Comparison of ENCODE assay signal across 17 mouse cellular contexts in the genomic region with DNA sequence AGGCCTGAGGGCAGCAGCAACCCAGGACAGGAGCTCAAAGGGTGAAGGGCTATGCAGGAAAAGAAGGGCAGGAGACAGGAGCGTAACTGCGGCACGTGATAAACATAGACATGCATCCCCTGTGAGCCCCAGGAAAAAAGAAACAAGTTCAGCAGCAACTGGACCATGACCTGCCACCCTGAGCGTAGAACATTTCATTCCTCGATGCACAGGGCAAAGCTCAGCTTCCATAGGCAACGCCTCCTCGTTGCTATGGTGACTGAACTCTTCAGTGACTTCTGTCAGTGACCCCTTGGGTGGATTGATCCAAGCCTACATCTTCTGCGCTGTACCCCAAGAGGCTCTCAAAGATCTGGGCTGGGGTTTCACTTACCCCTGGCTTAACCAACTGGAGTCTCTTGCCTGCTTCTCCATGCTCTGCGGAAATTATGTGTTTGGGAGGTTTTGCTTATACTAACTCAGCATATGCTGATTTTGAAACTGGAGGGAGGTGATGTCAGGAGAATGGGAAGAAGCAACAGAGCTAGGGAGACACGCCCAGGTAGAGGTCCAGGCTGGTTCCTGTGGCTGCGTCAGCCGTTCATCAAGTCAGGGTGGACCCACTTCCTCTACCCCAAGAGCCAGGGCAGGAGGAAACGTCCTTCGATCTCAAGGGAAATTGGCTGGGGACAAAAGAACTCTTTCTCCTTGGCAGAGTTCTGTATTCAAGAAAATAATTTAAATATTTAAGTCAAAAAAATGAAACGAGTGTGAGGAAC. TPM values are rescaled to one million over a fixed set of nuclear protein-coding genes. Genes with fewer than 3 reads are reported as not detected.
A peak's percentile ranks its signal among the peaks of the same experiment; 100 is the strongest.
DNase-seq lines count a peak whose midpoint lies in the region; ATAC-seq lines count a peak whose summit lies in the region.
"Had no signal": no experiment of that assay in that cellular context is flagged by ENCODE, and none has a peak within 500 bp of the region (broad histone marks: within the 10 kb centered on the region; RNA-seq: fewer than 3 reads in every experiment).

No protein-coding gene starts in this region.

- ATAC-seq in hindbrain, embryonic 11.5 days (ENCODE audit: low FRiP score): no peak
- no peak for ATAC-seq in hindbrain, embryonic 14.5 days (ENCODE audit: low FRiP score)
- ATAC-seq in hematopoietic stem cell, adult 5-6 weeks (replicated peaks in 1 of 2; ENCODE audit: insufficient read depth in 1 of 2, low FRiP score in 2 of 2, low TSS enrichment in 1 of 2, low read depth in 1 of 2, poor library complexity in 2 of 2, severe bottlenecking in 2 of 2): peak; percentile 40; a peak in 2 of 4 replicates
- ATAC-seq in kidney, embryonic 15.5 days (replicated peaks; ENCODE audit: low FRiP score): peak; percentile 85
- ATAC-seq in liver, embryonic 16.5 days (ENCODE audit: low read depth): peak; percentile 82

- WGBS in hindbrain, embryonic 11.5 days: 61% methylated on average over 15 of the region's 15 CpGs
- 55% methylated on average over 15 of the region's 15 CpGs for WGBS in hindbrain, embryonic 14.5 days
- 49% methylated on average over 15 of the region's 15 CpGs for whole genome bisulfite sequencing in kidney, embryonic 15.5 days
- WGBS in liver, embryonic 16.5 days (ENCODE audit: insufficient replicate concordance): 44% methylated on average over 15 of the region's 15 CpGs

- no peak overlapping the region for H3K4me2 ChIP-seq in hindbrain, embryonic 11.5 days (replicated peaks; ENCODE audit: low read depth, low read length)
- H3K4me2 ChIP-seq in hindbrain, embryonic 14.5 days (replicated peaks): no peak overlapping the region
- H3K4me2 ChIP-seq in kidney, embryonic 15.5 days: peak overlapping the region; percentile 1; the same call in 1 of the 2 replicates
- no peak overlapping the region; the same call in 1 of the 2 replicates for H3K4me2 ChIP-seq in liver, embryonic 16.5 days (ENCODE audit: low read depth, low read length)
- H3K4me2 ChIP-seq: heart, embryonic 11.5 days; hindbrain, embryonic 12.5 days; limb, embryonic 12.5 days had no signal

- no peaks in the 10 kb centered on the region for H3K36me3 ChIP-seq in hindbrain, embryonic 11.5 days (ENCODE audit: control insufficient read depth, insufficient read depth, low read length)
- no peaks in the 10 kb centered on the region for H3K36me3 ChIP-seq in hindbrain, embryonic 14.5 days (replicated peaks; ENCODE audit: control insufficient read depth, insufficient read depth)
- H3K36me3 ChIP-seq in kidney, embryonic 15.5 days: no peaks in the 10 kb centered on the region
- H3K36me3 ChIP-seq in liver, embryonic 16.5 days (ENCODE audit: control insufficient read depth, insufficient read depth): no peaks in the 10 kb centered on the region
- H3K36me3 ChIP-seq: embryonic facial prominence, embryonic 10.5 days; hindbrain, embryonic 12.5 days; limb, embryonic 12.5 days had no signal

- H3K4me1 ChIP-seq in hindbrain, embryonic 11.5 days (replicated peaks; ENCODE audit: control insufficient read depth, insufficient read depth, low read length): no peaks in the 10 kb centered on the region
- no peaks in the 10 kb centered on the region; the same call in 1 of the 2 replicates for H3K4me1 ChIP-seq in hindbrain, embryonic 14.5 days (replicated peaks; ENCODE audit: control insufficient read depth, insufficient read depth, low read length)
- H3K4me1 ChIP-seq in kidney, embryonic 15.5 days: peaks cover 36% of the 10 kb centered on the region
- peaks cover 5% of the 10 kb centered on the region for H3K4me1 ChIP-seq in liver, embryonic 16.5 days (ENCODE audit: control insufficient read depth, low read depth, low read length)

- H3K9ac ChIP-seq in hindbrain, embryonic 11.5 days (ENCODE audit: low read depth, low read length): no peak overlapping the region
- H3K9ac ChIP-seq in hindbrain, embryonic 14.5 days: no peak overlapping the region
- no peak overlapping the region for H3K9ac ChIP-seq in kidney, embryonic 15.5 days
- H3K9ac ChIP-seq in liver, embryonic 16.5 days (ENCODE audit: low read depth, low read length): no peak overlapping the region
- H3K9ac ChIP-seq: hindbrain, embryonic 12.5 days; limb, embryonic 12.5 days had no signal

- no peak overlapping the region for H3K4me3 ChIP-seq in hindbrain, embryonic 11.5 days (ENCODE audit: low read depth, low read length)
- no peak overlapping the region for H3K4me3 ChIP-seq in hindbrain, embryonic 14.5 days (replicated peaks; ENCODE audit: low read length)
- no peak overlapping the region for H3K4me3 ChIP-seq in kidney, embryonic 15.5 days (replicated peaks)
- no peak overlapping the region for H3K4me3 ChIP-seq in liver, embryonic 16.5 days (ENCODE audit: low read depth, low read length)
- H3K4me3 ChIP-seq: embryonic facial prominence, embryonic 10.5 days; hindbrain, embryonic 12.5 days; limb, embryonic 12.5 days had no signal

- H3K27me3 ChIP-seq in hindbrain, embryonic 11.5 days (ENCODE audit: control insufficient read depth, insufficient read depth, low read length): no peaks in the 10 kb centered on the region
- H3K27me3 ChIP-seq in hindbrain, embryonic 14.5 days (ENCODE audit: control insufficient read depth, insufficient read depth, low read length): no peaks in the 10 kb centered on the region
- no peaks in the 10 kb centered on the region for H3K27me3 ChIP-seq in kidney, embryonic 15.5 days
- H3K27me3 ChIP-seq in liver, embryonic 16.5 days (ENCODE audit: control insufficient read depth, insufficient read depth, low read depth, low read length): no peaks in the 10 kb centered on the region
- H3K27me3 ChIP-seq: hindbrain, embryonic 12.5 days; limb, embryonic 12.5 days had no signal

- no peaks in the 10 kb centered on the region for H3K9me3 ChIP-seq in hindbrain, embryonic 11.5 days (ENCODE audit: control insufficient read depth, low read length)
- H3K9me3 ChIP-seq in hindbrain, embryonic 14.5 days (ENCODE audit: control insufficient read depth, low read length): no peaks in the 10 kb centered on the region
- H3K9me3 ChIP-seq in kidney, embryonic 15.5 days (replicated peaks): no peaks in the 10 kb centered on the region
- no peaks in the 10 kb centered on the region for H3K9me3 ChIP-seq in liver, embryonic 16.5 days (replicated peaks; ENCODE audit: control insufficient read depth, low read length)
- H3K9me3 ChIP-seq: embryonic facial prominence, embryonic 10.5 days; hindbrain, embryonic 12.5 days; limb, embryonic 12.5 days had no signal

- peak; percentile 30 for DNase-seq in hindbrain, embryonic 11.5 days (ENCODE audit: low spot score)
- no peak for DNase-seq in hindbrain, embryonic 14.5 days (ENCODE audit: low spot score)
- no peak for DNase-seq in adrenal gland, postnatal 14 days
- DNase-seq in right cerebral cortex, postnatal 14 days: no peak
- no peak for DNase-seq in cerebellum, postnatal 36 days
- DNase-seq: adrenal gland, postnatal 36 days; layer of hippocampus, adult 9-11 months; lung, postnatal 14 days; thymus, postnatal 25 days had no signal

- H3K27ac ChIP-seq in hindbrain, embryonic 11.5 days (ENCODE audit: low read depth, low read length): no peak overlapping the region
- no peak overlapping the region for H3K27ac ChIP-seq in hindbrain, embryonic 14.5 days
- H3K27ac ChIP-seq in kidney, embryonic 15.5 days: peak overlapping the region; percentile 51
- no peak overlapping the region for H3K27ac ChIP-seq in liver, embryonic 16.5 days (ENCODE audit: low read length)
- H3K27ac ChIP-seq: embryonic facial prominence, embryonic 10.5 days; hindbrain, embryonic 12.5 days; limb, embryonic 12.5 days had no signal

RNA-seq across cellular contexts. Expression of gene Clrn3, which starts 6.5 kb away (rescaled TPM):
- polyA plus RNA-seq in hindbrain, embryonic 11.5 days (2014; fragmentation: Nextera tagmentation; extraction: Ambion mirVana): not detected in 2 replicates
- not detected in 2 replicates for polyA plus RNA-seq in hindbrain, embryonic 14.5 days (2014; fragmentation: Nextera tagmentation; extraction: Ambion mirVana)
- total RNA-seq in hematopoietic stem cell, adult 5-6 weeks (2017): not detected in 2 replicates
- polyA plus RNA-seq in kidney, embryonic 15.5 days (2015; fragmentation: Nextera tagmentation; extraction: Ambion mirVana): 8.9 and 9.4 TPM in 2 replicates
- polyA plus RNA-seq in liver, embryonic 16.5 days (2015; fragmentation: Nextera tagmentation; extraction: Ambion mirVana): 0.13 TPM in 1 of 2 replicates, not detected in the other
- total RNA-seq in adrenal gland, postnatal 14 days (2021): not detected in 2 replicates
- total RNA-seq: adrenal gland, postnatal 36 days; neutrophil, adult 5-6 weeks had no signal
- polyA plus RNA-seq: embryonic facial prominence, embryonic 10.5 days; heart, embryonic 11.5 days; hindbrain, embryonic 12.5 days; limb, embryonic 12.5 days had no signal

RNA-seq across cellular contexts. Expression of gene Ptpre, which starts 15.3 kb away (rescaled TPM):
- polyA plus RNA-seq in hindbrain, embryonic 11.5 days (2014; fragmentation: Nextera tagmentation; extraction: Ambion mirVana): 0.83 and 1.3 TPM in 2 replicates
- 6.9 and 7.9 TPM in 2 replicates for polyA plus RNA-seq in hindbrain, embryonic 14.5 days (2014; fragmentation: Nextera tagmentation; extraction: Ambion mirVana)
- 106 and 117 TPM in 2 replicates for total RNA-seq in hematopoietic stem cell, adult 5-6 weeks (2017)
- polyA plus RNA-seq in kidney, embryonic 15.5 days (2015; fragmentation: Nextera tagmentation; extraction: Ambion mirVana): 1.6 TPM in 2 replicates
- 2.7 and 3.0 TPM in 2 replicates for polyA plus RNA-seq in liver, embryonic 16.5 days (2015; fragmentation: Nextera tagmentation; extraction: Ambion mirVana)
- total RNA-seq in adrenal gland, postnatal 14 days (2021): 4.4 and 8.0 TPM in 2 replicates

Comparison
In these comparisons a context has a peak if more than half of its experiments do, and no peak if none do; other contexts are left out.
1. ATAC-seq: peak in hematopoietic stem cell, adult 5-6 weeks (2 of 2), kidney, embryonic 15.5 days (single experiment) and liver, embryonic 16.5 days (single experiment); none in hindbrain, embryonic 11.5 days (single experiment) and hindbrain, embryonic 14.5 days (single experiment).